Mouse (Mus musculus): ENCODE results near the gene Snx29. TPM values are rescaled to one million over a fixed set of nuclear protein-coding genes. Genes with fewer than 3 reads are reported as not detected.
"Not testable (repeated sequence)": the region's sequence is repeated elsewhere in the genome, so short reads cannot be mapped to it uniquely, and the experiment has no call there.

Gene Snx29
- polyA plus RNA-seq, 1 experiment from 2014 or later = 12.1 TPM

GRCm38 (mm10) chr16:11541769-11542168, 219.1 kb downstream of the Snx29 start:
- no peak overlapping the region for H3K4me3 ChIP-seq
- no peaks in the 10 kb centered on the region for H3K27me3 ChIP-seq (replicated peaks; ENCODE audit: low read depth, poor library complexity, severe bottlenecking)
- H3K9me3 ChIP-seq = no peaks in the 10 kb centered on the region; the same call in 1 of the 2 replicates
- WGBS = 87% methylated on average over 7 of the region's 7 CpGs
- DNase-seq (ENCODE audit: low spot score) = no peak
- H3K27ac ChIP-seq (replicated peaks) = no peak overlapping the region
- peaks cover 16% of the 10 kb centered on the region for H3K4me1 ChIP-seq
- no peaks in the 10 kb centered on the region for H3K36me3 ChIP-seq (replicated peaks)

- no peak for DNase-seq (ENCODE audit: low spot score)
- Histone ChIP-seq H3K27ac (replicated peaks) (no peak overlapping the region), H3K4me1 (no peaks in the 10 kb centered on the region), H3K9me3 (no peaks in the 10 kb centered on the region; the same call in 1 of the 2 replicates), H3K4me3 (no peak overlapping the region), H3K27me3 (replicated peaks; ENCODE audit: low read depth, poor library complexity, severe bottlenecking) (no peaks in the 10 kb centered on the region), H3K36me3 (replicated peaks) (no peaks in the 10 kb centered on the region)
- 86% methylated on average over 8 of the region's 8 CpGs for WGBS
Observed at GRCm38 (mm10) chr16:11550043-11550725, 227.5 kb downstream of the Snx29 start.

GRCm38 (mm10) chr16:11561714-11562113, 239.0 kb downstream of the Snx29 start:
- Histone ChIP-seq H3K4me1 (no peaks in the 10 kb centered on the region), H3K36me3 (replicated peaks) (no peaks in the 10 kb centered on the region), H3K4me3 (no peak overlapping the region), H3K27me3 (replicated peaks; ENCODE audit: low read depth, poor library complexity, severe bottlenecking) (no peaks in the 10 kb centered on the region), H3K9me3 (no peaks in the 10 kb centered on the region), H3K27ac (replicated peaks) (no peak overlapping the region)
- no peak for DNase-seq (ENCODE audit: low spot score)
- WGBS = 88% methylated on average over 2 of the region's 2 CpGs

GRCm38 (mm10) chr16:11563846-11564245, 241.1 kb downstream of the Snx29 start:
- no peaks in the 10 kb centered on the region for H3K27me3 ChIP-seq (replicated peaks; ENCODE audit: low read depth, poor library complexity, severe bottlenecking)
- no peak overlapping the region for H3K4me3 ChIP-seq
- no peaks in the 10 kb centered on the region for H3K9me3 ChIP-seq
- no peak overlapping the region for H3K27ac ChIP-seq (replicated peaks)
- no peaks in the 10 kb centered on the region for H3K36me3 ChIP-seq (replicated peaks)
- no peaks in the 10 kb centered on the region for H3K4me1 ChIP-seq
- 75% methylated on average over 4 of the region's 4 CpGs for WGBS
- DNase-seq (ENCODE audit: low spot score) = no peak

- WGBS = 84% methylated on average over 11 of the region's 11 CpGs
- no peaks in the 10 kb centered on the region for H3K36me3 ChIP-seq (replicated peaks)
- DNase-seq (ENCODE audit: low spot score) = no peak
- no peaks in the 10 kb centered on the region for H3K9me3 ChIP-seq
- 0 out of 2 replicates have a peak, but pooled peaks cover 2% of the 10 kb centered on the region for H3K4me1 ChIP-seq
- H3K4me3 ChIP-seq = no peak overlapping the region
- H3K27ac ChIP-seq (replicated peaks) = no peak overlapping the region
- no peaks in the 10 kb centered on the region for H3K27me3 ChIP-seq (replicated peaks; ENCODE audit: low read depth, poor library complexity, severe bottlenecking)
Observed at GRCm38 (mm10) chr16:11565126-11565525, 242.4 kb downstream of the Snx29 start.

- H3K27ac ChIP-seq (replicated peaks) = no peak overlapping the region
- no peak for DNase-seq (ENCODE audit: low spot score)
- 0 out of 2 replicates have a peak, but pooled peaks cover 4% of the 10 kb centered on the region for H3K4me1 ChIP-seq
- H3K9me3 ChIP-seq = no peaks in the 10 kb centered on the region
- WGBS = 88% methylated on average over 3 of the region's 3 CpGs
- H3K4me3 ChIP-seq = no peak overlapping the region
- no peaks in the 10 kb centered on the region for H3K27me3 ChIP-seq (replicated peaks; ENCODE audit: low read depth, poor library complexity, severe bottlenecking)
- H3K36me3 ChIP-seq (replicated peaks) = 0 out of 2 replicates have a peak, but pooled peaks cover 3% of the 10 kb centered on the region
Observed at GRCm38 (mm10) chr16:11567594-11567993, 244.9 kb downstream of the Snx29 start.

GRCm38 (mm10) chr16:11568095-11568494, 245.4 kb downstream of the Snx29 start:
- 76% methylated on average over 4 of the region's 4 CpGs for WGBS
- no peak overlapping the region for H3K27ac ChIP-seq (replicated peaks)
- no peak overlapping the region for H3K4me3 ChIP-seq
- DNase-seq (ENCODE audit: low spot score) = no peak
- no peaks in the 10 kb centered on the region for H3K27me3 ChIP-seq (replicated peaks; ENCODE audit: low read depth, poor library complexity, severe bottlenecking)
- H3K4me1 ChIP-seq = 0 out of 2 replicates have a peak, but pooled peaks cover 4% of the 10 kb centered on the region
- H3K9me3 ChIP-seq = no peaks in the 10 kb centered on the region
- 0 out of 2 replicates have a peak, but pooled peaks cover 3% of the 10 kb centered on the region for H3K36me3 ChIP-seq (replicated peaks)

- Histone ChIP-seq H3K4me1 (0 out of 2 replicates have a peak, but pooled peaks cover 4% of the 10 kb centered on the region), H3K4me3 (no peak overlapping the region), H3K36me3 (replicated peaks) (0 out of 2 replicates have a peak, but pooled peaks cover 3% of the 10 kb centered on the region), H3K27me3 (replicated peaks; ENCODE audit: low read depth, poor library complexity, severe bottlenecking) (no peaks in the 10 kb centered on the region), H3K9me3 (no peaks in the 10 kb centered on the region), H3K27ac (replicated peaks) (no peak overlapping the region)
- DNase-seq (ENCODE audit: low spot score) = no peak
Observed at GRCm38 (mm10) chr16:11568601-11569000, 245.9 kb downstream of the Snx29 start.

- 77% methylated on average over 6 of the region's 6 CpGs for WGBS
- H3K4me3 ChIP-seq = no peak overlapping the region
Observed at GRCm38 (mm10) chr16:11569127-11569526, 246.4 kb downstream of the Snx29 start.

GRCm38 (mm10) chr16:11570072-11570471, 247.4 kb downstream of the Snx29 start:
- Histone ChIP-seq H3K27me3 (replicated peaks; ENCODE audit: low read depth, poor library complexity, severe bottlenecking) (no peaks in the 10 kb centered on the region), H3K4me1 (0 out of 2 replicates have a peak, but pooled peaks cover 4% of the 10 kb centered on the region), H3K36me3 (replicated peaks) (0 out of 2 replicates have a peak, but pooled peaks cover 3% of the 10 kb centered on the region), H3K4me3 (no peak overlapping the region), H3K27ac (replicated peaks) (no peak overlapping the region), H3K9me3 (no peaks in the 10 kb centered on the region)
- WGBS = 73% methylated on average over 2 of the region's 2 CpGs
- DNase-seq (ENCODE audit: low spot score) = no peak

More at GRCm38 (mm10) chr16:11569127-11569526, 246.4 kb downstream of the Snx29 start:
- no peak for DNase-seq (ENCODE audit: low spot score)
- Histone ChIP-seq H3K4me1 (0 out of 2 replicates have a peak, but pooled peaks cover 4% of the 10 kb centered on the region), H3K27ac (replicated peaks) (no peak overlapping the region), H3K27me3 (replicated peaks; ENCODE audit: low read depth, poor library complexity, severe bottlenecking) (no peaks in the 10 kb centered on the region), H3K9me3 (no peaks in the 10 kb centered on the region), H3K36me3 (replicated peaks) (0 out of 2 replicates have a peak, but pooled peaks cover 3% of the 10 kb centered on the region)

- H3K27me3 ChIP-seq (replicated peaks; ENCODE audit: low read depth, poor library complexity, severe bottlenecking) = no peaks in the 10 kb centered on the region
- H3K27ac ChIP-seq (replicated peaks) = no peak overlapping the region
- no peak overlapping the region for H3K4me3 ChIP-seq
- WGBS = 88% methylated on average over 3 of the region's 3 CpGs
- H3K4me1 ChIP-seq = 0 out of 2 replicates have a peak, but pooled peaks cover 4% of the 10 kb centered on the region
- H3K36me3 ChIP-seq (replicated peaks) = 0 out of 2 replicates have a peak, but pooled peaks cover 3% of the 10 kb centered on the region
- no peaks in the 10 kb centered on the region for H3K9me3 ChIP-seq
- no peak for DNase-seq (ENCODE audit: low spot score)
Observed at GRCm38 (mm10) chr16:11574517-11574916, 251.8 kb downstream of the Snx29 start.

- WGBS = 72% methylated on average over 3 of the region's 3 CpGs
- not testable (repeated sequence) for H3K27ac ChIP-seq (replicated peaks); H3K4me3 ChIP-seq; H3K9me3 ChIP-seq; H3K36me3 ChIP-seq (replicated peaks); H3K27me3 ChIP-seq (replicated peaks; ENCODE audit: low read depth, poor library complexity, severe bottlenecking); DNase-seq (ENCODE audit: low spot score); H3K4me1 ChIP-seq
Observed at GRCm38 (mm10) chr16:11575733-11576132, 253.0 kb downstream of the Snx29 start.

Measured in embryonic facial prominence, embryonic 10.5 days (tissue).